Mouse (Mus musculus) layer of hippocampus, adult 2 months (tissue): Measurements from ENCODE around the gene Hk1. TPM values are rescaled to one million over a fixed set of nuclear protein-coding genes. Genes with fewer than 3 reads are reported as not detected.

Source experiments
- DNase-seq, 2 experiments: peaks; one replicate each; pipeline ENCODE4 v3.0.0; 2022; ENCODE audit warnings: low spot score in 2 of 2
- H3K27ac ChIP-seq: fragments of 200-600 bp; 2 replicates; pipeline ENCODE4 v1.8.1; 2022
- H3K4me3 ChIP-seq: fragments of 200-600 bp; 2 replicates; pipeline ENCODE4 v1.8.1; 2022; ENCODE audit warnings: mild to moderate bottlenecking
- CTCF ChIP-seq: fragments of 200-600 bp; conservative IDR thresholded peaks from 2 replicates; pipeline ENCODE4 v1.8.1; 2022; ENCODE audit warnings: antibody characterized with exemption, mild to moderate bottlenecking, moderate library complexity
- total RNA-seq, 2 experiments: library from RNA; stranded (reverse); gene quantifications; 2 replicates each; pipeline ENCODE4 v1.2.3; 2021

Hk1 gene
- total RNA-seq, 2 experiments from 2014 or later, result 292 to 307 TPM

DNA sequence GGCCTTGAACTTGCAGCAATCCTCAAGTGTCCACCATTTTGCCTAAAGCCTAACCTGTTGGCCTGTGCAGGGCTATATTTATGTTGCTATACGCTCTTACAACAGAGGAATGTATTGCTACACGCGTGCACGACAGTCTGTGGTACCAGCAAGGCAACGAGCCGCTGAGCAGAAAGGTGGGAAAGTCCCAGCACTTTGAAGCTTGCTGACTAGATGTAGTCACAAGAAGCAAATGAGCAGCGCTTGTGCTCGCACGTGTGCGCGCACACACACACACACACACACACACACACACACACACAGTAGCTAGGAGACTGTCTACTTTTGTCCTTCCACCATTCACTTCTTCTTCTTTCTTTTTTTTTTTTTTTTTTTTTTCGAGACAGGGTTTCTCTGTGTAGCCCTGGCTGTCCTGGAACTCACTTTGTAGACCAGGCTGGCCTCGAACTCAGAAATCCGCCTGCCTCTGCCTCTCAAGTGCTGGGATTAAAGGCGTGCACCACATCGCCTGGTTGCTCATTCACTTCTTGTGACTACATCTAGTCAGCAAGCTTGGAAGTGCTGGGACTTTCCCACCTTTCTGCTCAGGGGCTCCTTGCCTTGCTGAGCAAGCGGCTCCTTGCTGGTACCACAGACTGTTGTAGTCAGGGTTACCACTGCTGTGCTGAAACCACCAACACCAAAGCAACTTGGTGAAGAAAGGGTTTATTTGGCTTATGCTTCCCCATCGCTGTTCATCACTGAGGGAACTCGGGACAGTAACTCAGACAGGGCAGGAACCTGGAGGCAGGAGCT lies 102.0 kb downstream of the Hk1 start:
- DNase-seq, result no peak
- no peak overlapping the region for H3K4me3 ChIP-seq
- TF ChIP-seq CTCF, result no peak

DNA sequence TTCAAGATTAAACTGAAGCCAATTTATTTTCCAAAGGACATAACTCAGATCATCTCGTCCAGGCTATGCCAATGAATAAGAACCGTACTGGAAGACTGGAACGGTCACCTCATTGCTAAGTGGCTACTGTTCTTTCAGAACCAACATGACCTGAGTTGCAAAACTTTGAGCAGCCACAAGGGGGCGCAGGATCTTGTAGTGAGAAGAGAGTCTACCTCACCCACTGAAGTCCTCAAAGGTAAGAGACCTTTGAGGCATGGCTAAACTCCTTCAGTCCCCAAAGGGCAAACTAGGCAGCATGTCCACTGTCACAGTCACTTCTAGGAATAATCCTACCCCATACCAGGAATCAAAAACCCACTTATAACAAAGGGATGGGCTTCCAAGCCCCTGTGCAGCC lies 104.5 kb downstream of the Hk1 start:
- TF ChIP-seq CTCF, result peak; percentile 96
- Histone ChIP-seq H3K27ac (no peak overlapping the region), H3K4me3 (no peak overlapping the region)
- DNase-seq, result peak; percentile 55 to 90

More for the DNA sequence above, 102.0 kb downstream of the Hk1 start:
- H3K27ac ChIP-seq, result no peak overlapping the region

DNA sequence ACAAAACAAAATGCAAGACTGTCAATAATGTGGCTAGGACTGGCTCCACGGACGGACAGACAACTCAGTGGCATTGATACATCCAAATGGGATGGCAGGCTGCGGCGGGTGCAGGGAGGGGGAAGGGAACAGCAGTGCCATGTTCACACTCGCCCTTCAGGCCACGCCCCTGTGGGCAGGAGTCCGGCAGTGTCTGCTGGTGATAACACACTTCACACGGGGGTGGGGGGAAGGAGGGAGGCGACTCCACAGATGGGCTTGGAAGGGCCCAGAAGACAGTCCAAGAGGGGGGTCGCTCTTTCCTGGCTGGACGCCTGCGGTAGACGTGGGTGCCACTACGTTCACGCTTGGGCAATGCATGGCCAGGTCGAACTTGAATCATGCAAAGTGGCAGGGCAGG lies 110.4 kb downstream of the Hk1 start:
- DNase-seq, result no peak
- Histone ChIP-seq H3K27ac (no peak overlapping the region), H3K4me3 (no peak overlapping the region)
- no peak for TF ChIP-seq CTCF

DNA sequence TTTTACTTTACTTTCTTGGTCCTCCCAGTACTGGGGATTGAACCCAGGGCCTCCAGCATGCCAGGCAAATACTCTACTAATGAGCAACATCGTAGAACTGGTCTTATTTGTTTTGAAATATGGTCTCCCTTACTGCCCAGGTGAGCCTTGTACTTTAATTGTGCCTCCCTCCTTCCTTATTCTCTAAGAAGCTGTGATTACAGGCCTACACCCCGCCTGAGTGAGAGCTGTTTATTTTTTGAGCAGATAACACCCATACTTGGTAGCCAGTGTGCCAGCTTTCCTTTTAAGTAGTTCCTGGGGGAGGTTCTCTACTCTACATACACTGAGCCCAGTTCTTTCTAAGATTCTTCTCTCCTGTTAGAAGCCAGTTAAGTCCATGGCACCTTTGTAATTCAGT lies 115.4 kb downstream of the Hk1 start:
- no peak for TF ChIP-seq CTCF
- no peak for DNase-seq
- Histone ChIP-seq H3K4me3 (no peak overlapping the region), H3K27ac (no peak overlapping the region)

DNA sequence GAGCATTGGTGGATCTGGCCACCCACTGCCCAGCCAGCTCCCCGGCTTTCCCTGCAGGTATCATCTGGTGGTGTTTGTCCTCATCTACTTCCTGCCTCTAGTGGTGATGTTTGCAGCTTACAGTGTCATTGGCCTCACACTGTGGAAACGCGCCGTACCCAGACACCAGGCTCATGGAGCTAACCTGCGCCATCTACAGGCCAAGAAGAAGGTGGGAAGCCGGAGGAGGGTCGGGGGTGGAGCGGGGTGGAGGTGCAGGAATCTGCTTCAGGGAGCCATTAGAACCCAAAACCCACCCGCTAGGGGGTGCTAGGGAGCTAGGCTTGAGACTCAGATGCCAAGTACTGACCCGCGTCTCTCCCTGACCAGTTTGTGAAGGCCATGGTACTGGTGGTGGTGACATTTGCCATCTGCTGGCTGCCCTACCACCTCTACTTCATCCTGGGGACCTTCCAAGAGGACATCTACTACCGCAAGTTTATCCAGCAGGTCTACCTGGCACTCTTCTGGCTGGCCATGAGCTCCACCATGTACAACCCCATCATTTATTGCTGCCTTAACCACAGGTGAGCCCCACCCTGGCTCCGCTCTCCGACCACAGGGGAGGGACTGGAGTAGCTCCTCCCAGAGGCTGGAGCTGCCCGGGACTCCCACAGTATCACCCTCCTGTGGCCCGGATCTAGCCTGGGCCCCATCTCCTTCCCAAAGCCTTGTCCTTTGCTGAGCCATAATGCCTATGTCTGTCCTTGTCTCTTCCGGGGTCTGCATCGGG lies 118.4 kb downstream of the Hk1 start:
- DNase-seq, result peak; percentile 52 to 73
- Histone ChIP-seq H3K4me3 (no peak overlapping the region), H3K27ac (no peak overlapping the region)
- TF ChIP-seq CTCF, result peak; percentile 79

DNA sequence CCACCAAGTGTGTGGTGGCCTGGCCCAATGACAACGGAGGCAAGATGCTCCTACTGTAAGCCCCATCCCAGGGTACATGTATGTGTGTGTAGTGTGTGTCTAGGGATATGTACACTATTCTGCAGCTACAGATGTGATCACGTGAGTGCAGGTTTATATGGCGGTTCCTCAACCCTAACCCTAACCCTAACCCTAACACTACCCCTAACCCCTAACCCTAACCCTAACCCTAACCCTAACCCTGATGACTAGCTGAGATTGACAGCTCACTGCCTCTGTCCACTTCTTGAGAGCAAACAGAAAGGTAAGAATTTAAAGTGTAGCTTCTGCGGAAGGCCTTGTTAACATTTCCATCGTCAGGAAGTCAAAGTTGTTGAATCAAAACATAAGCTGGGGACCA lies 121.4 kb downstream of the Hk1 start:
- no peak overlapping the region for H3K4me3 ChIP-seq
- DNase-seq, result no peak
- TF ChIP-seq CTCF, result no peak
- no peak overlapping the region for H3K27ac ChIP-seq

DNA sequence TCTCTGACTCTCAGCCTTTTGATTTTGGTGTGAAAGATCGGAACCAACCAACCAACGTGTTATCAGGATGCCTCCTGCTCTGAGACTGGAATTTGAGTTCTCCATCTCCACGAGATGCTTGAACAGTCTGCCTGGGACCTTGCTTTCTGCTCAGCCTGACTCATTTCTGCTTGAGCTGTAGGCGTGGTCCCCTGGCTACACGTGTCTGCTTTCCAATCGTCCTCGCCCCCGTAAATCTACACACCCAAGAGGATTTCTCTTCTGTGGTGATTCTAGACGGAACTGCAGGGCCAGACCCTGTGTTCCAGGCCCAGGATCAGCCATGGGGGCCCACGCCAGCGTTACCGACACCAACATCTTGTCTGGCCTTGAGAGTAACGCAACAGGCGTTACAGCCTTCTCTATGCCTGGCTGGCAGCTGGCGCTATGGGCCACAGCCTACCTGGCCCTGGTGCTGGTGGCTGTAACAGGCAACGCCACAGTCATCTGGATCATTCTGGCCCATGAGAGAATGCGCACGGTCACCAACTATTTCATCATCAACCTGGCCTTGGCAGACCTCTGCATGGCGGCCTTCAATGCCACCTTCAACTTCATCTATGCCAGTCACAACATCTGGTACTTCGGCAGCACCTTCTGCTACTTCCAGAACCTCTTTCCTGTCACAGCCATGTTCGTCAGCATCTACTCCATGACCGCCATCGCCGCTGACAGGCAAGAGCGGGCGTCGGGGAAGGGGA lies 127.0 kb downstream of the Hk1 start:
- H3K4me3 ChIP-seq, result no peak overlapping the region
- no peak overlapping the region for H3K27ac ChIP-seq
- DNase-seq, result no peak
- TF ChIP-seq CTCF, result no peak

DNA sequence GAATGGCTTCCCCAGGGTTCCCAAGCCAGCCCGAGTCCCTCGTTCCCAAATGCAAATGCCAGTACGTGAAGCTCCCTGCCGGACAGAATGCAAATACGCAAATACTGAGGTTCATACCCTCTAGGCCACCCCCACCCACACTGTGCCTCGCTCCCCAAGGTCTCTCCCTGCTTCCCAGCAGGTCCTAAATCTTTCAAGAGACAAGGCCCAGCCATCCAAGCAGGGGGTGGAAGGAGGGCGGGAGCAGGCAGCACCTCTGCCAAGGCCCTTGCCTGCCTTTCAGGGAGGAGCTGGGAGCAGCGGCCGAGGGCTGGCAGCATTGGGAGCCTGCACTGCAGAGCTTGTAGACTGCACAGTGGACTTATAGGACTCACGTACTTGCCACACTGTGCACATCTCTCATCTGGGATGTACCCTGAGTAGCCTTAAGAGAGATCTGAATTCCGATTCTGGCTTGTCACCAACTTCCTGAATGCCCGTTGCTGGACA lies 127.7 kb downstream of the Hk1 start, which contains the start of gene Tacr2:
Tacr2 (plus strand) TSS at position 439 of the 489 bp plus-strand sequence.
- no peak for DNase-seq
- TF ChIP-seq CTCF, result no peak
- Histone ChIP-seq H3K4me3 (no peak within 1 kb of the TSS), H3K27ac (no peak within 1 kb of the TSS)

DNA sequence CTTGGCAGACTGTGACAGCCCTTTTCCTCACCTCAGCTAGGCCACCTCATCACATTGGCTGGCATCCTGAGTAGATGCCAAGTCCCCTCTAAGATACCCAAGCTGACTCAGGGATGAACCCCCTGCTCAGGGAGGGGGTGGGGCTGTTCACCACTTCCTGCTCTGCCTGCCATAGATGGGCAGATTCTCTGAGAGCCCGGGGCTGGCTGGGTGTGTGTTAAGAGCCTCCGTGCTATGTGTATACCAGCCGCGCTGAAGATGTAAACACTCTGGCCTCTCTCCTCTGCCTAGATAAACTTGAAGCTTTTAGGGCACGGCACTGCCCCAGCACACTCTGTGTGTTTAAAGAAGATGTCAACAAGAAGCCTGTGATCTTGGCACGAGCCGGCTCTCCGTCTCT lies 131.9 kb downstream of the Hk1 start:
- no peak overlapping the region for H3K4me3 ChIP-seq
- no peak overlapping the region for H3K27ac ChIP-seq
- no peak for TF ChIP-seq CTCF
- DNase-seq, result no peak

DNA sequence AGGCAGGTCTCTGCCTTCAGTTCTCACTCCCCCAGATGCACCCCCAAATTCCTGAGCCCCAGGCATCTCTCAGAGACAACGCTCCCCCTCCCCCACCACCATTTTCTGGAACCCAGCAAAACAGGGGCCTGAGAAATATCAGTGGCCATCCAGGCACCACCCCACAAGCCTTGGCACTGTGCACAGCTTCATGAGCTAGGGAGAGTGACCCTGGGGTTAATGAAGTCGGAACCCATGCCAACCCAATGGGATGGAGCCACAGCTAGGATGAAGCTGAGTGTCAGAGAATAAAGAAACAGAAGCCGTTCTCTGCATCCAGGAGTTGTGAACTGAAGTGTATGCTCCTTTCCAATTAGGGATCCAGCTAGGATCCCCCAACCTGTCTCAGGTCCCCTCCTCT lies 132.6 kb downstream of the Hk1 start:
- H3K4me3 ChIP-seq, result no peak overlapping the region
- TF ChIP-seq CTCF, result no peak
- no peak for DNase-seq

DNA sequence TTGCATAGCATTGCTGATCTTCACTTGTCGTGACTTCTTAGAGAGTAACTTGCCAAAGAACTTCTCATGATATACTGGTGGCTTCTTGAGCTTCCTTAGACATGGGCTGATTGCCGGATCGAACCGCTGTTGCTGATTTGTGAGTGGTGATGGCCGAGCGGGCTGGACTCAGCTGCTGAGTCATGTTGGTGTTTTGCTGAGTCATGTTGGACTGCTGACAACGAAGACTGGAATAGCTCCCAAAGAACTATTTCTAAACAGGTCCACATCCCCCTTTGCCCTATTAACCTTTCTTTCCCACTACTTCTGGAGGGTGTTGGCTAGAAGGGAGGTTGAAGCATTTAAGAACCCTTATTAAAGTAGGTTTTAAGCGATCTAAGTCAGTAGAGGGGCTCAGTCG lies 135.6 kb downstream of the Hk1 start:
- no peak for DNase-seq
- Histone ChIP-seq H3K27ac (no peak overlapping the region), H3K4me3 (no peak overlapping the region)
- TF ChIP-seq CTCF, result no peak

More for the DNA sequence above, 132.6 kb downstream of the Hk1 start:
- no peak overlapping the region for H3K27ac ChIP-seq

DNA sequence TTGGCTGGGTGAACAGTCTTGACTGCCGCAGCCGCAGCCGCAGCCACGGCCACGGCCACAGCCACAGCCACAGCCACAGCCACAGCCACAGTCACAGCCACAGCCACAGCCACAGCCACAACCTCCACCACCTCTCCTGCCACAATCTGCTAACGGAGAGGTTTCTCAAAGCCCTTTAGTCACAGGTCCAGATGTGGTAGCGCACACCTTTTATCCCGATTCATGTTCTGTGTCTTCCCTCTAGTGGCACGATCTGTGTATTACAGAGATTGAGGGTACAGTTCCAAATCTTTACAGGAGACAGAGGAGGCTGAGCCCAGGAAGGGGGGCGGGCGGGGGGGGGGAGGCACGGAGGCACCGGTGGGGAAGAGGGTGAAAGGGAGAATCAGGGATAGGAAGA lies 136.8 kb downstream of the Hk1 start:
- Histone ChIP-seq H3K27ac (no peak overlapping the region), H3K4me3 (no peak overlapping the region)
- peak in 1 of 2 experiments; percentile 65 for DNase-seq
- peak; percentile 73 for TF ChIP-seq CTCF

DNA sequence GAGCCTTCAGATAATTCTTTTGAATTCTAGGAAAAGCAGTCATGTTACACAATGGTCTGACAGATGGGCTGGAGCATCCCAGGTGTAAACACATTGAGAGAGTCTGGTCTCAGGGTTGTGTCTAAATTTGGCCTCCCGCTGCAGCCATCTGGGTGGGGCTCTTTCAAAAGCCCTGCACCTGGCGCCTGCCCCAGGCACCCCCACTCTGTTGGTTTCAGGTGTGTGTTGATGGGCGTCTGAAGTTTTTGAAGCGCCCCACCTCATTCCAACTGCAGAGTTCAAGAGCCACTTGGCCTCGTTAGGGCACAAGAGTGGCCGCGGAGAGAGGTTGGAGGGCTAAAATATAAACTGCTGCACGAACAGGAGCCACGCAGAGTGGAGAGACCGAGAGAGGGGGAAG lies 137.3 kb downstream of the Hk1 start:
- Histone ChIP-seq H3K4me3 (no peak overlapping the region), H3K27ac (no peak overlapping the region)
- DNase-seq, result no peak
- TF ChIP-seq CTCF, result no peak
